Mouse (Mus musculus): ENCODE data around the gene A630076J17Rik.

Gene A630076J17Rik

GRCm38 (mm10) chr3:107218572-107218971, 11.8 kb upstream of the A630076J17Rik start:
- no peak for TF ChIP-seq NANOG (IDR thresholded peaks at IDR 0.05; ENCODE audit: borderline replicate concordance, low read length)
- no peak for TF ChIP-seq POU5F1 (IDR thresholded peaks at IDR 0.05; ENCODE audit: borderline replicate concordance, low read length)
- no peak for TF ChIP-seq CTCF (conservative IDR thresholded peaks at IDR 0.05; ENCODE audit: low read length)

GRCm38 (mm10) chr3:107221608-107222007, 8.8 kb upstream of the A630076J17Rik start, which contains the start of gene Cym:
TSS of gene Cym (minus strand) at chr3:107221732.
- Histone ChIP-seq H3K4me1 (replicated peaks; ENCODE audit: low read depth, low read length) (no peaks in the 10 kb centered on the region), H3K4me3 (replicated peaks; ENCODE audit: low read length) (no peak within 1 kb of the TSS), H3K36me3 (ENCODE audit: insufficient read depth, low read length) (no peaks in the 10 kb centered on the region), H3K27me3 (ENCODE audit: insufficient read depth, low read length) (0 out of 2 replicates have a peak, but pooled peaks cover 8% of the 10 kb centered on the region), H3K9me3 (ENCODE audit: low read length) (peaks cover 8% of the 10 kb centered on the region)
- TF ChIP-seq POU5F1 (IDR thresholded peaks at IDR 0.05; ENCODE audit: borderline replicate concordance, low read length) (no peak), CTCF (conservative IDR thresholded peaks at IDR 0.05; ENCODE audit: low read length) (no peak), NANOG (IDR thresholded peaks at IDR 0.05; ENCODE audit: borderline replicate concordance, low read length) (no peak)

More at GRCm38 (mm10) chr3:107218572-107218971, 11.8 kb upstream of the A630076J17Rik start:
- Histone ChIP-seq H3K9me3 (ENCODE audit: low read length) (no peaks in the 10 kb centered on the region), H3K4me1 (replicated peaks; ENCODE audit: low read depth, low read length) (no peaks in the 10 kb centered on the region), H3K27me3 (ENCODE audit: insufficient read depth, low read length) (0 out of 2 replicates have a peak, but pooled peaks cover 8% of the 10 kb centered on the region), H3K4me3 (replicated peaks; ENCODE audit: low read length) (no peak overlapping the region), H3K36me3 (ENCODE audit: insufficient read depth, low read length) (no peaks in the 10 kb centered on the region)

GRCm38 (mm10) chr3:107223230-107223629, 7.2 kb upstream of the A630076J17Rik start:
- Histone ChIP-seq H3K4me3 (replicated peaks; ENCODE audit: low read length) (no peak overlapping the region), H3K36me3 (ENCODE audit: insufficient read depth, low read length) (no peaks in the 10 kb centered on the region)
- TF ChIP-seq POU5F1 (IDR thresholded peaks at IDR 0.05; ENCODE audit: borderline replicate concordance, low read length): no peak
- TF ChIP-seq NANOG (IDR thresholded peaks at IDR 0.05; ENCODE audit: borderline replicate concordance, low read length): no peak
- no peak for TF ChIP-seq CTCF (conservative IDR thresholded peaks at IDR 0.05; ENCODE audit: low read length)

GRCm38 (mm10) chr3:107225820-107226219, 4.6 kb upstream of the A630076J17Rik start:
- Histone ChIP-seq H3K9me3 (ENCODE audit: low read length) (peaks cover 8% of the 10 kb centered on the region), H3K27me3 (ENCODE audit: insufficient read depth, low read length) (0 out of 2 replicates have a peak, but pooled peaks cover 2% of the 10 kb centered on the region), H3K4me1 (replicated peaks; ENCODE audit: low read depth, low read length) (no peaks in the 10 kb centered on the region), H3K4me3 (replicated peaks; ENCODE audit: low read length) (no peak overlapping the region), H3K36me3 (ENCODE audit: insufficient read depth, low read length) (no peaks in the 10 kb centered on the region)
- TF ChIP-seq NANOG (IDR thresholded peaks at IDR 0.05; ENCODE audit: borderline replicate concordance, low read length) (no peak), CTCF (conservative IDR thresholded peaks at IDR 0.05; ENCODE audit: low read length) (no peak), POU5F1 (IDR thresholded peaks at IDR 0.05; ENCODE audit: borderline replicate concordance, low read length) (no peak)

More at GRCm38 (mm10) chr3:107223230-107223629, 7.2 kb upstream of the A630076J17Rik start:
- Histone ChIP-seq H3K9me3 (ENCODE audit: low read length) (peaks cover 8% of the 10 kb centered on the region), H3K4me1 (replicated peaks; ENCODE audit: low read depth, low read length) (no peaks in the 10 kb centered on the region), H3K27me3 (ENCODE audit: insufficient read depth, low read length) (0 out of 2 replicates have a peak, but pooled peaks cover 8% of the 10 kb centered on the region)

GRCm38 (mm10) chr3:107229221-107229620, 1.2 kb upstream of the A630076J17Rik start:
- Histone ChIP-seq H3K9me3 (ENCODE audit: low read length) (peaks cover 5% of the 10 kb centered on the region), H3K36me3 (ENCODE audit: insufficient read depth, low read length) (no peaks in the 10 kb centered on the region), H3K27me3 (ENCODE audit: insufficient read depth, low read length) (peaks cover 18% of the 10 kb centered on the region), H3K4me1 (replicated peaks; ENCODE audit: low read depth, low read length) (no peaks in the 10 kb centered on the region), H3K4me3 (replicated peaks; ENCODE audit: low read length) (no peak overlapping the region)
- TF ChIP-seq POU5F1 (IDR thresholded peaks at IDR 0.05; ENCODE audit: borderline replicate concordance, low read length) (no peak), NANOG (IDR thresholded peaks at IDR 0.05; ENCODE audit: borderline replicate concordance, low read length) (no peak), CTCF (conservative IDR thresholded peaks at IDR 0.05; ENCODE audit: low read length) (no peak)

GRCm38 (mm10) chr3:107229822-107230221, 592 bp upstream of the A630076J17Rik start:
- no peak for TF ChIP-seq POU5F1 (IDR thresholded peaks at IDR 0.05; ENCODE audit: borderline replicate concordance, low read length)
- Histone ChIP-seq H3K36me3 (ENCODE audit: insufficient read depth, low read length) (no peaks in the 10 kb centered on the region), H3K27me3 (ENCODE audit: insufficient read depth, low read length) (peaks cover 18% of the 10 kb centered on the region), H3K9me3 (ENCODE audit: low read length) (no peaks in the 10 kb centered on the region), H3K4me3 (replicated peaks; ENCODE audit: low read length) (no peak overlapping the region), H3K4me1 (replicated peaks; ENCODE audit: low read depth, low read length) (no peaks in the 10 kb centered on the region)

- TF ChIP-seq CTCF (conservative IDR thresholded peaks at IDR 0.05; ENCODE audit: low read length): no peak
- no peak for TF ChIP-seq NANOG (IDR thresholded peaks at IDR 0.05; ENCODE audit: borderline replicate concordance, low read length)
- peaks cover 18% of the 10 kb centered on the region for H3K27me3 ChIP-seq (ENCODE audit: insufficient read depth, low read length)
These were observed 788 bp downstream of the A630076J17Rik start for GRCm38 (mm10) chr3:107231202-107231601.

GRCm38 (mm10) chr3:107233351-107233813, 3.0 kb downstream of the A630076J17Rik start:
- Histone ChIP-seq H3K4me3 (replicated peaks; ENCODE audit: low read length) (no peak overlapping the region), H3K27me3 (ENCODE audit: insufficient read depth, low read length) (peaks cover 18% of the 10 kb centered on the region), H3K9me3 (ENCODE audit: low read length) (no peaks in the 10 kb centered on the region), H3K36me3 (ENCODE audit: insufficient read depth, low read length) (no peaks in the 10 kb centered on the region), H3K4me1 (replicated peaks; ENCODE audit: low read depth, low read length) (no peaks in the 10 kb centered on the region)
- peak; percentile 67 for TF ChIP-seq CTCF (conservative IDR thresholded peaks at IDR 0.05; ENCODE audit: low read length)
- no peak for TF ChIP-seq NANOG (IDR thresholded peaks at IDR 0.05; ENCODE audit: borderline replicate concordance, low read length)
- TF ChIP-seq POU5F1 (IDR thresholded peaks at IDR 0.05; ENCODE audit: borderline replicate concordance, low read length): no peak

More at GRCm38 (mm10) chr3:107231202-107231601, 788 bp downstream of the A630076J17Rik start:
- Histone ChIP-seq H3K4me3 (replicated peaks; ENCODE audit: low read length) (no peak overlapping the region), H3K4me1 (replicated peaks; ENCODE audit: low read depth, low read length) (no peaks in the 10 kb centered on the region), H3K9me3 (ENCODE audit: low read length) (no peaks in the 10 kb centered on the region), H3K36me3 (ENCODE audit: insufficient read depth, low read length) (no peaks in the 10 kb centered on the region)

- Histone ChIP-seq H3K9me3 (ENCODE audit: low read length) (no peaks in the 10 kb centered on the region), H3K36me3 (ENCODE audit: insufficient read depth, low read length) (no peaks in the 10 kb centered on the region), H3K4me1 (replicated peaks; ENCODE audit: low read depth, low read length) (no peaks in the 10 kb centered on the region), H3K4me3 (replicated peaks; ENCODE audit: low read length) (no peak overlapping the region), H3K27me3 (ENCODE audit: insufficient read depth, low read length) (peaks cover 18% of the 10 kb centered on the region)
- TF ChIP-seq POU5F1 (IDR thresholded peaks at IDR 0.05; ENCODE audit: borderline replicate concordance, low read length) (no peak), CTCF (conservative IDR thresholded peaks at IDR 0.05; ENCODE audit: low read length) (no peak), NANOG (IDR thresholded peaks at IDR 0.05; ENCODE audit: borderline replicate concordance, low read length) (no peak)
These were observed 3.5 kb downstream of the A630076J17Rik start for GRCm38 (mm10) chr3:107233945-107234344.
